Mouse (Mus musculus) CH12.LX (cell line): ENCODE results near the gene Trpm3.

ENCODE experiments used
- CTCF ChIP-seq, 2 experiments: IDR thresholded peaks in 1 of 2; conservative IDR thresholded peaks in 1 of 2; 2 replicates each; pipeline ENCODE4 v1.5.1; 2011 to 2012; ENCODE audit warnings: low read depth in 2 of 2, low read length in 2 of 2, improper control_type of control experiment in 1 of 2, inconsistent platforms in 1 of 2, mild to moderate bottlenecking in 1 of 2, moderate library complexity in 1 of 2
- HCFC1 ChIP-seq: IDR thresholded peaks from 2 replicates; pipeline ENCODE4 v1.6.1; 2012; ENCODE audit warnings: low read depth, mild to moderate bottlenecking, inconsistent platforms, low read length, improper control_type of control experiment
- MAFK ChIP-seq: IDR thresholded peaks from 2 replicates; pipeline ENCODE4 v1.6.1; 2011; ENCODE audit warnings: low read length, improper control_type of control experiment; ENCODE audit not compliant: insufficient replicate concordance
- NRF1 ChIP-seq: IDR thresholded peaks from 2 replicates; pipeline ENCODE4 v1.6.1; 2014; ENCODE audit warnings: low read depth, mild to moderate bottlenecking, inconsistent platforms, low read length, improper control_type of control experiment, moderate library complexity
- POLR2A ChIP-seq: IDR thresholded peaks from 2 replicates; pipeline ENCODE4 v1.6.1; 2011; ENCODE audit warnings: low read depth, mild to moderate bottlenecking, improper control_type of control experiment, low read length
- RCOR1 ChIP-seq: conservative IDR thresholded peaks from 2 replicates; pipeline ENCODE4 v1.6.1; 2012; ENCODE audit warnings: low read depth, mild to moderate bottlenecking, inconsistent platforms, low read length, improper control_type of control experiment
- UBTF ChIP-seq: IDR thresholded peaks from 2 replicates; pipeline ENCODE4 v1.6.1; 2012; ENCODE audit warnings: low read depth, mild to moderate bottlenecking, inconsistent platforms, low read length, improper control_type of control experiment, moderate library complexity

DNA sequence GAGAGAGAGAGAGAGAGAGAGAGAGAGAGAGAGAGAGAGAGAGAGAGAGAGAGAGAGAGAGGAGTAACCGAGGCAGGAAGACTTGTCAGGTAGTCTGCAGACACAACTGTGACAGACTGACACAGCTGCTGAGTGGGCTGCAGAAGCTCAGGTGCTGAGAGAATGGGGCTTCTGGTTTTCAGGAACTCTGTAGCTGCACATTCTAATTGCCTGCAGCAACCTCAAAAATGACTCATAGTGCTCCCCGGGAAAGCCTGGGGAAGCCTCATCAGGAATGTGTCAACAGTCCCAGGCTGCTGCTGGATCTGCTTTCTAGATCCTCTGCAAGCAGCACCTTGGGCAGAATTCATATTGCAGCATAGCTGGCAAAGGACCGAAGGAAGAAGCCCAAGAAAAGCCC lies 457.9 kb downstream of the Trpm3 start:
- TF ChIP-seq CTCF (conservative IDR thresholded peaks at IDR 0.05 in 1 of 2, IDR thresholded peaks at IDR 0.05 in 1 of 2; ENCODE audit: low read depth in 2 of 2, low read length in 2 of 2) (no peak), MAFK (no peak), UBTF (no peak), HCFC1 (no peak), RCOR1 (no peak), POLR2A (no peak), NRF1 (no peak)
